Mouse (Mus musculus) liver, embryonic 18 days (tissue): ENCODE measurements around the gene Rdh16. TPM values are rescaled to one million over a fixed set of nuclear protein-coding genes. Genes with fewer than 3 reads are reported as not detected.

Source experiments
- polyA plus RNA-seq: library from polyadenylated mRNA; depleted of rRNA; stranded (reverse); fragments of >200 nt; gene quantifications from 2 replicates; pipeline ENCODE4 v1.2.3, GENCODE M21; 2012; rRNA removed

Rdh16 gene
- polyA plus RNA-seq, result 0.07 and 0.08 TPM in 2 replicates

GRCm38 (mm10) chr10:127800891-127801290 lies at the start of gene Rdh16:
TSS of gene Rdh16 (plus strand) at chr10:127801152.

DNA sequence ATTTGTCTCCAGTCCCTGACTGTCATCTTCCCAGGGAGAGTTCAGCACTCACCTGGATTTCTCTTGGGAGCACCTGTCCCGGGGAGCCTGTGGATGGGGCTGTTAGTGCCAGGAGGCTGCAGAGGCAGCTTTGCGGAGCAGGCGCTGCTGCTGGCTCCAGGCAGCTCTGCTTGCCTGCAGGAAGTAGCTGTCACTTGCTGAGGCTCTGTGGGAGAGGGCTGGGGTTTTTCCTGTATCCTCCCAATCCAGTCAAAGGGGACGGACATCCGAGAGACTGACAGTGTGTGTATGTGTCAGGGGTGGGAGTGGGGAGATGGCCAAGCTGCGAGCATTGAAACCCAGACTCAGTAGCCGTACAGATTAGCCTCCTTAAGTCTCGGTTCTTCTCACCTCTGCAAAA lies 49.4 kb upstream of the Rdh16 start, which contains the start of gene Gpr182:
Gene Gpr182, minus strand, starts transcription at position 185 of the 400 bp plus-strand sequence.

GRCm38 (mm10) chr10:127759181-127760110 lies 41.5 kb upstream of the Rdh16 start, which contains the start of the genes Rdh1 and Rdh16f1:
TSS of gene Rdh1 (plus strand) at chr10:127759721.
TSS of gene Rdh16f1 (plus strand) at chr10:127759787.

GRCm38 (mm10) chr10:127776011-127776410 lies 24.9 kb upstream of the Rdh16 start, which contains the start of gene Rdh9:
TSS of gene Rdh9 (plus strand) at chr10:127776386.

DNA sequence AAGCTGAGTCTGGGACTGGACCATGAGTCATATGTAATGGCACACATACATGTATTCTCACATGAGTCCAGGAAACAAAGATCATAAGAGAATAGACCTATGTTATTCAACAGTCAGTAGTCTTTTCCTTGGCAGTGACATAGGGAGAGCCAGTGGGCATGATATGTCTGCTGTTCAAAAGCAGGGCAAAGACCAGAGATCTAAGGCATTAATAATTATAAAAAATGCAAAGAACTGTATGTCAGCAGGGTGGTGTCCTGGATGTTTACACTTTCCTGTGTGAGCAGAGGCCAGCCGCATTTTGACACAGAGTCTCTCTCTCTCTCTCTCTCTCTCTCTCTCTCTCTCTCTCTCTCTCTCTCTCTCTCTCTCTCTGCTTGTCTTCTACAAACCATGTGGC lies 48.7 kb downstream of the Rdh16 start, which contains the start of gene Rdh19:
Gene Rdh19, plus strand, starts transcription at position 301 of the 400 bp plus-strand sequence.

GRCm38 (mm10) chr10:127866232-127866631 lies 65.3 kb downstream of the Rdh16 start, which contains the start of gene Rdh16f2:
TSS of gene Rdh16f2 (plus strand) at chr10:127866474.

DNA sequence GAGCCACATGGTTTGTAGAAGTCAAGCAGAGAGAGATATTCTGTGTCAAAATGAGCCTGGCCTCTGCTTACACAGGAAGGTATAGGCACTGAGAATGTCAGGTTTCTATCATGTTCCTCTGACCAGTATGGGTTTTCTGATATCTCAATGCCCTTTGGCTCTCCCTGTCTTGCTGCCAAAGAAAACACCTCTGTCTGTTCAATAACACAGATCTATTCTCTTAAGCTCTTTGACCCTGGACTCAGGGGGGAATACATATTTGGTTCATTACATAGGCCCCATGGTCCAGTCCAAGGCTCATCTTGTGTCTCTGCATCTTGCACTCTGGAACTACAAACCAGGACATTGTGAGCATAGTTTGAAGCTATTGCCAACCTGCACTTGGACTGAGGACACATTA lies 87.7 kb downstream of the Rdh16 start, which contains the start of gene Rdh7:
Gene Rdh7, minus strand, starts transcription at position 213 of the 400 bp plus-strand sequence.

Other genes with a start within 250 kb of the Rdh16 start
- gene Lrp1, start 180.0 kb upstream of the Rdh16 start, polyA plus RNA-seq, result 38.9 and 48.4 TPM in 2 replicates
- 18.8 and 20.1 TPM in 2 replicates for gene Stat6, start 158.2 kb upstream of the Rdh16 start, polyA plus RNA-seq
- 4.6 and 6.2 TPM in 2 replicates for gene Nemp1, start 134.3 kb upstream of the Rdh16 start, polyA plus RNA-seq
- 7.7 and 8.1 TPM in 2 replicates for gene Nab2, start 132.6 kb upstream of the Rdh16 start, polyA plus RNA-seq
- gene Myo1a, start 96.0 kb upstream of the Rdh16 start, polyA plus RNA-seq, result 0.17 and 0.19 TPM in 2 replicates
- gene Tac2, start 76.7 kb upstream of the Rdh16 start, polyA plus RNA-seq, result 6.1 and 6.2 TPM in 2 replicates
- gene Zbtb39, start 61.6 kb upstream of the Rdh16 start, polyA plus RNA-seq, result 2.8 and 3.2 TPM in 2 replicates
- 16.2 and 17.6 TPM in 2 replicates for gene Gpr182, start 49.4 kb upstream of the Rdh16 start, polyA plus RNA-seq
- 0.14 and 0.21 TPM in 2 replicates for gene Rdh1, start 41.4 kb upstream of the Rdh16 start, polyA plus RNA-seq
- gene Rdh16f1, start 41.4 kb upstream of the Rdh16 start, polyA plus RNA-seq, result 0.08 and 0.13 TPM in 2 replicates
- 0.81 and 1.4 TPM in 2 replicates for gene Rdh9, start 24.8 kb upstream of the Rdh16 start, polyA plus RNA-seq
- 0.03 and 0.04 TPM in 2 replicates for gene Rdh19, start 48.8 kb downstream of the Rdh16 start, polyA plus RNA-seq
- 3.1 TPM in 2 replicates for gene Rdh16f2, start 65.3 kb downstream of the Rdh16 start, polyA plus RNA-seq
- 220 and 280 TPM in 2 replicates for gene Rdh7, start 87.7 kb downstream of the Rdh16 start, polyA plus RNA-seq
- gene Sdr9c7, start 97.4 kb downstream of the Rdh16 start, polyA plus RNA-seq, result 0.02 and 0.04 TPM in 2 replicates
- gene Hsd17b6, start 206.5 kb downstream of the Rdh16 start, polyA plus RNA-seq, result 9.3 and 13.8 TPM in 2 replicates
- gene Prim1, start 214.0 kb downstream of the Rdh16 start, polyA plus RNA-seq, result 18.7 and 20.6 TPM in 2 replicates
- gene Naca, start 234.4 kb downstream of the Rdh16 start, polyA plus RNA-seq, result 282 TPM in 2 replicates